8 mouse cellular contexts compared by ENCODE assay signal in the genomic region with DNA sequence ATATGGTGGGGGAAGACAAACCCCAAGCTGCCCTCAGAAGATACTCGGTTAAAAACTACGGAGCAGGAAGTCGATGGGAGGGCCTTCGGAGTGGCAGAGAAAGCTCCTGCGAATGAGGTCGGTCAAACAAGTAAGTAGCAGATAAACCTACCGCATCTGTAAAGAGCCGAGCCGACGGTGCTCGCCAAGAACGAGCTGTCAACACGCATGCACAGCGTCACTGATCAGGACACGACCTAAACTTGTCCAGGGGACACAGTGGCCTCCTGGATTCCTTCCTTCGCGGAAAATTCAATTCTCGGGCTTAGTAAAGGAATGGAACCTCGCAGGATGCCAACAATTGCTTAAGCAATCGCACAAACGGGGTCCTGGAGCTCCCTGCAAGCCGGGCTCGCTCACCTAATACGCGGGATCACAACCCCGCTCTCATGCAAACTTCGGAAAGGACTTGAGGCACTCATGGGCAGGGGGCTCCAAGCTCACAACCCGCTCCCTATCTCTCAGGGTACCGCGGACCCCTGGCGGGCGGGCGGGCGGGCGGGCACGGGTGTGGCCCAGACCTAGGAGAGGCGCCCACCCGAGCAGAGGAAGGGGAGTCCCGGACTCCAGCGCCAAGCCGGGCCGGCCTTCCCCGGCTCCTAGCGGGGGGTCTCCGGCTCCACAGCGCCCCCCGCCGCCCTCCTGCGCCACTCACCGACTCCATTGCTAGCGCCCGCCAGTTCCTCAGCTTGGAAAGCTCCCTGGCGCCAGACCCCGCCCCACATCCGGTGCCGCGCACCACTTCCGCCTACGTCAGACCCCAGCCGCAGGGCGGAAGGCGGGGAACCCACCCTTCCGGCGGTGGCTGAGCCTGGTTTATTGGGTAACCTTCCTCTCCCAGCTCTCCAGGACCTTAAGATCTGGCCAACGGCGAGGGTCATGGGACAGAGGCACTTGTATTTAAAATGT. TPM values are rescaled to one million over a fixed set of nuclear protein-coding genes. Genes with fewer than 3 reads are reported as not detected.
DNase-seq lines count a peak whose midpoint lies in the region; ATAC-seq lines count a peak whose summit lies in the region.

A gene (minus strand): TSS at position 786 of the 948 bp plus-strand sequence.

- peak; percentile 97 for DNase-seq in adipocyte (ENCODE audit: low spot score)
- peak; percentile 97 for DNase-seq in embryo, embryonic 10 days (ENCODE audit: low spot score)
- DNase-seq in gastrocnemius, postnatal 10 days: peak; percentile 97
- peak; percentile 97 for DNase-seq in induced T-regulatory cell, adult 2 months (ENCODE audit: low read depth)
- DNase-seq in left cerebral cortex, adult 9 months (ENCODE audit: low spot score in 2 of 2): peak; percentile 87 to 93
- peak; percentile 96 for DNase-seq in right cerebral cortex, postnatal 14 days
- DNase-seq in urinary bladder, postnatal 36 days (ENCODE audit: low spot score in 2 of 2): peak; percentile 97 to 98

- ATAC-seq in megakaryocyte progenitor cell, adult 5-6 weeks (replicated peaks; ENCODE audit: poor library complexity): peak; percentile 82

RNA-seq across cellular contexts. Expression of the gene that starts here (rescaled TPM):
- 10 to 100 TPM; 35.8 to 36.6 TPM for total RNA-seq in gastrocnemius, postnatal 10 days (2021)
- total RNA-seq in megakaryocyte progenitor cell, adult 5-6 weeks (2015): 38.4 and 50.6 TPM in 2 replicates
- total RNA-seq in megakaryocyte progenitor cell, adult 5-6 weeks (2017): 97.3 and 105 TPM in 2 replicates

Comparison
In these comparisons a context has a peak if more than half of its experiments do, and no peak if none do; other contexts are left out.
1. Peak in every context shown above with its lines: DNase-seq and ATAC-seq.